Mouse (Mus musculus) MEL (cell line): ENCODE measurements around the gene Clk2. TPM values are rescaled to one million over a fixed set of nuclear protein-coding genes. Genes with fewer than 3 reads are reported as not detected.
A peak's percentile ranks its signal among the peaks of the same experiment; 100 is the strongest.

Experiments used
- DNase-seq: peaks from one replicate; pipeline ENCODE4 v3.0.0; 2011; ENCODE audit warnings: low read depth, low spot score
- H3K27ac ChIP-seq: 2 replicates; pipeline ENCODE4 v1.5.1; 2012; ENCODE audit warnings: low read depth, mild to moderate bottlenecking, control low read depth, low read length, moderate library complexity; ENCODE audit not compliant: control insufficient read depth
- H3K27me3 ChIP-seq, 2 experiments: fragments of 150-350 bp in 1 of 2; sonication (generic) in 1 of 2; 2 replicates each; pipeline ENCODE4 v1.6.1; 2012; ENCODE audit warnings: low read length in 2 of 2, mild to moderate bottlenecking in 2 of 2, improper control_type of control experiment in 1 of 2, moderate library complexity in 1 of 2; ENCODE audit not compliant: insufficient read depth in 2 of 2, control insufficient read depth in 1 of 2
- H3K36me3 ChIP-seq, 2 experiments: 2 replicates each; pipeline ENCODE4 v1.6.1; 2012 to 2014; ENCODE audit warnings: low read length in 2 of 2, improper control_type of control experiment in 1 of 2, inconsistent platforms in 1 of 2, mild to moderate bottlenecking in 1 of 2; ENCODE audit not compliant: insufficient read depth in 2 of 2, control insufficient read depth in 1 of 2
- H3K4me1 ChIP-seq, 2 experiments: fragments of 150-350 bp in 1 of 2; sonication (generic) in 1 of 2; 2 replicates each; pipeline ENCODE4 v1.6.1; 2012; ENCODE audit warnings: low read length in 2 of 2, improper control_type of control experiment in 1 of 2, mild to moderate bottlenecking in 1 of 2; ENCODE audit not compliant: insufficient read depth in 2 of 2, control insufficient read depth in 1 of 2
- H3K4me3 ChIP-seq, 2 experiments: fragments of 150-350 bp in 1 of 2; sonication (generic) in 1 of 2; 2 replicates each; pipeline ENCODE4 v1.5.1; 2012; ENCODE audit warnings: low read depth in 2 of 2, low read length in 2 of 2, mild to moderate bottlenecking in 2 of 2, moderate library complexity in 2 of 2, control low read depth in 1 of 2, improper control_type of control experiment in 1 of 2; ENCODE audit not compliant: control insufficient read depth in 1 of 2, insufficient read depth in 1 of 2
- H3K79me2 ChIP-seq: 2 replicates; pipeline ENCODE4 v1.6.1; 2012; ENCODE audit warnings: mild to moderate bottlenecking, low read length, moderate library complexity; ENCODE audit not compliant: control insufficient read depth, poor library complexity, insufficient read depth
- H3K9ac ChIP-seq: 2 replicates; pipeline ENCODE4 v1.6.1; 2012; ENCODE audit warnings: low read depth, mild to moderate bottlenecking, control low read depth, low read length, moderate library complexity; ENCODE audit not compliant: control insufficient read depth, poor library complexity, severe bottlenecking
- H3K9me3 ChIP-seq: fragments of 150-350 bp; sonication (generic); replicated peaks from 2 replicates; pipeline ENCODE4 v1.6.1; 2012; ENCODE audit warnings: mild to moderate bottlenecking, low read length, improper control_type of control experiment, moderate library complexity; ENCODE audit not compliant: insufficient read depth
- BHLHE40 ChIP-seq: IDR thresholded peaks from 2 replicates; pipeline ENCODE4 v1.6.1; 2012; ENCODE audit warnings: low read depth, mild to moderate bottlenecking, inconsistent platforms, low read length, improper control_type of control experiment, borderline replicate concordance
- ETS1 ChIP-seq: IDR thresholded peaks from 2 replicates; pipeline ENCODE4 v1.6.1; 2012; ENCODE audit warnings: low read depth, mild to moderate bottlenecking, inconsistent platforms, low read length, improper control_type of control experiment, moderate library complexity
- GABPA ChIP-seq: IDR thresholded peaks from 2 replicates; pipeline ENCODE4 v1.6.1; 2012; ENCODE audit warnings: low read depth, mild to moderate bottlenecking, inconsistent platforms, low read length, improper control_type of control experiment, moderate library complexity
- MAFK ChIP-seq: IDR thresholded peaks from 2 replicates; pipeline ENCODE4 v1.6.1; 2011; ENCODE audit warnings: low read depth, mild to moderate bottlenecking, low read length, improper control_type of control experiment, borderline replicate concordance
- MYB ChIP-seq: IDR thresholded peaks from 2 replicates; pipeline ENCODE4 v1.6.1; 2011; ENCODE audit warnings: mild to moderate bottlenecking, low read depth, low read length, improper control_type of control experiment
- NELFE ChIP-seq: IDR thresholded peaks from 2 replicates; pipeline ENCODE4 v1.6.1; 2011; ENCODE audit warnings: low read depth, low read length, improper control_type of control experiment
- POLR2A ChIP-seq, 2 experiments: IDR thresholded peaks; 2 replicates each; pipeline ENCODE4 v1.6.1; 2011 to 2012; ENCODE audit warnings: low read length in 2 of 2, mild to moderate bottlenecking in 2 of 2, control low read depth in 1 of 2, improper control_type of control experiment in 1 of 2, low read depth in 1 of 2, moderate library complexity in 1 of 2; ENCODE audit not compliant: control insufficient read depth in 1 of 2, insufficient read depth in 1 of 2, poor library complexity in 1 of 2
- POLR2AphosphoS2 ChIP-seq: IDR thresholded peaks from 2 replicates; pipeline ENCODE4 v1.6.1; 2011; ENCODE audit warnings: low read length, improper control_type of control experiment
- ZMIZ1 ChIP-seq: IDR thresholded peaks from 2 replicates; pipeline ENCODE4 v1.6.1; 2012; ENCODE audit warnings: low read depth, mild to moderate bottlenecking, inconsistent platforms, low read length, improper control_type of control experiment, moderate library complexity
- ZNF384 ChIP-seq: IDR thresholded peaks from 2 replicates; pipeline ENCODE4 v1.6.1; 2012; ENCODE audit warnings: low read depth, mild to moderate bottlenecking, inconsistent platforms, low read length, improper control_type of control experiment
- polyA plus RNA-seq, 2 experiments: library from polyadenylated mRNA; stranded (reverse) in 1 of 2; unstranded in 1 of 2; fragments of >175 nt in 1 of 2; fragments of >200 nt in 1 of 2; gene quantifications; 2 replicates each; pipeline versions ENCODE4 v1.2.1 to v1.2.4; 2012; ENCODE audit warnings: low replicate concordance in 2 of 2, low read depth in 1 of 2; ENCODE audit not compliant: insufficient read length in 2 of 2, insufficient read depth in 1 of 2, missing spikeins in 1 of 2
- total RNA-seq: library from RNA; depleted of rRNA; stranded (reverse); fragments of 300-350 nt; gene quantifications from 2 replicates; pipeline ENCODE4 v1.2.3, GENCODE M21; 2012

Clk2 gene
- total and polyA plus RNA-seq, 3 experiments = 28.2 to 138 (median 83.6) TPM

DNA sequence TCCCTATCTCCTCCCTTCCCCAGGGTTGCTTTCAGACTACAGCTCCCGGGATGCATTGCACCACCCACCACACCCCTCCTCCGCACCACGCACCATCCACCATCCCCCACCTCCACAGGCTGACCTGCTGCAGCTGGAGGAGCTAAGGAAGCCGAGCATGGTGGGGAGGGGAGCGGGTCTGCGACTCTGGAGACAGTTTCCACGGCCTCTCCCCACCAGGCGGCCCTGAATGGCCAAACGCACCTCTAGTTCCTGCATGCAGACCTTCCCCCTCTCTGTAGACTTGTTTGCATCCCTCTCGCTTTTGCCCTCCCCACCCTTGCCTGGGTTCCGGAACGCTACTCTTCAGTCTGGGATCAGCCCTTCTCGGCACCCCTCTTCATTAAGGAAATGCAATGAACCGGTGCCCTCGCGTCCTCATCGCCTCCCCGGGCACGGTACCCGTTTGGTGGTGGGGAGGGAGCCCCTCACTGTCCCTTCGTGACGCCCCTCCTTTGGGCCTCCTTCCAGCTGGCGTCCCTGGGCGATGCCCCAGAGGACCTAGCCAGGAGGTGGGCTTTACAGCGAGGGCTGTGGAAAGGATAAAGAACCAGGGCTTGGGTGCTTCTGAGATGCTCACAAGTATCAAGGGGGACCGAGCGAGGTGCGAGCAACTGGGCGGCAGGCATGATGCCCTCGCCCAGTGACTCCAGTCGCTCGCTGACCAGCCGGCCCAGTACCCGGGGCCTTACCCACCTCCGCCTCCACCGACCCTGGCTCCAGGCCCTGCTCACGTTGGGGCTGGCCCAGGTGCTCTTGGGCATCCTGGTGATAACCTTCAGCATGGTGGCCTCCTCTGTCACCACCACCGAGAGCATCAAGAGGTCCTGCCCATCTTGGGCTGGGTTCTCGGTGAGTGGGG is 18.7 kb downstream of the Clk2 start, which contains the start of gene Fam189b (continued):
- TF ChIP-seq ZMIZ1 (peak; percentile 90), MYB (no peak; the same call in 1 of the 2 replicates), NELFE (peak; percentile 56; the same call in 1 of the 2 replicates), ZNF384 (no peak), ETS1 (no peak)
- TF ChIP-seq, all 39 proteins: peak for 20

DNA sequence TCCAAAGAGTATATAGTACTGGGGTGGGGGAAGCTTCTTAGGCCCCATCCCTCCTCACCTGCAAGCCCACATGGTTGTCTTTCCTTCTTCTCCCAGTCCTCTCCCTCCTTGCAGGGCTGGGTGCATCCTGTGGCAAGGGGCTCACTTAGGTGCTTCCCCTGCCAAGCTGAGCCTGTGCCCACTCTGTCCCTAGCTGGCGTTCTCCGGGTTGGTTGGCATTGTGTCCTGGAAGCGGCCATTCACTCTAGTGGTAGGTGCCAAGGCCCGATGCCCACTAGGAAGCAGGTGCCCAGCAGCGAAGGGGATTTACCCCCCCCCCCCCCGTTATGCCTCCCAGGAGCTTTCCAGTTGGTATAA is 19.3 kb downstream of the Clk2 start:
- peaks cover 23 to 70% of the 10 kb centered on the region in 2 experiments for H3K4me1 ChIP-seq
- H3K27me3 ChIP-seq = no peaks in the 10 kb centered on the region
- no peak overlapping the region for H3K4me3 ChIP-seq
- H3K9me3 ChIP-seq = no peaks in the 10 kb centered on the region
- H3K27ac ChIP-seq = peak overlapping the region; percentile 92; the same call in 1 of the 2 replicates
- TF ChIP-seq BHLHE40 = no peak
- no peak for TF ChIP-seq POLR2AphosphoS2
- TF ChIP-seq MAFK = no peak
- peaks cover 7 to 61% of the 10 kb centered on the region in 2 experiments for H3K36me3 ChIP-seq
- H3K79me2 ChIP-seq = peaks cover 7% of the 10 kb centered on the region
- no peak for DNase-seq
- peak overlapping the region; percentile 63 for H3K9ac ChIP-seq

DNA sequence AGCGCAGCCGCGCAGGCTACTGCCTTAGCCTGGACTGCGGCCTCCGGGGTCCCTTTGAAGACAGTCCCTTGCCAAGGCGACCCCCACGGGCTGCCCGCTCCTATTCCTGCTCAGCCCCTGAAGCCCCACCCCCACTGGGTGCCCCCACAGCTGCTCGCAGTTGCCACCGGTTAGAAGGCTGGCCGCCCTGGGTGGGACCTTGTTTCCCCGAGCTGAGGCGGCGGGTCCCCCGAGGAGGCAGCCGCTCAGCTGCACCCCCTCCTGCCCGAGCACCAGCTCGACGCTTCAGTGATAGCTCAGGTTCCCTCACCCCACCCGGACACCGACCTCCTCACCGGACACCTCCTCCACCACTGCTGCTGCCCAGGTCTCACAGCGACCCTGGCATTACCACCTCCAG is 22.6 kb downstream of the Clk2 start:
- H3K36me3 ChIP-seq = peaks cover 0 to 64% of the 10 kb centered on the region in 2 experiments; a peak in 2 of 4 replicates
- TF ChIP-seq POLR2A (IDR thresholded peaks at IDR 0.05; ENCODE audit: control insufficient read depth in 1 of 2, insufficient read depth in 1 of 2, low read depth in 1 of 2, low read length in 2 of 2, poor library complexity in 1 of 2) = 0 out of 4 replicates have a peak, but pooled peaks of 1 of the 2 experiments have one; percentile 32
- no peak for TF ChIP-seq GABPA
- TF ChIP-seq, all 39 proteins: peak for 1
- H3K9ac ChIP-seq = peak overlapping the region; percentile 19
- H3K79me2 ChIP-seq = no peaks in the 10 kb centered on the region; the same call in 1 of the 2 replicates
- H3K4me3 ChIP-seq = no peak overlapping the region
- peak overlapping the region; percentile 63 for H3K27ac ChIP-seq
- H3K9me3 ChIP-seq = no peaks in the 10 kb centered on the region
- peaks cover 41 to 81% of the 10 kb centered on the region in 2 experiments for H3K4me1 ChIP-seq
- no peaks in the 10 kb centered on the region for H3K27me3 ChIP-seq
- DNase-seq = no peak
